Mouse (Mus musculus): Measurements from ENCODE around the gene Slc35e4.
"Not testable (repeated sequence)": the region's sequence is repeated elsewhere in the genome, so short reads cannot be mapped to it uniquely, and the experiment has no call there.

Gene Slc35e4

DNA sequence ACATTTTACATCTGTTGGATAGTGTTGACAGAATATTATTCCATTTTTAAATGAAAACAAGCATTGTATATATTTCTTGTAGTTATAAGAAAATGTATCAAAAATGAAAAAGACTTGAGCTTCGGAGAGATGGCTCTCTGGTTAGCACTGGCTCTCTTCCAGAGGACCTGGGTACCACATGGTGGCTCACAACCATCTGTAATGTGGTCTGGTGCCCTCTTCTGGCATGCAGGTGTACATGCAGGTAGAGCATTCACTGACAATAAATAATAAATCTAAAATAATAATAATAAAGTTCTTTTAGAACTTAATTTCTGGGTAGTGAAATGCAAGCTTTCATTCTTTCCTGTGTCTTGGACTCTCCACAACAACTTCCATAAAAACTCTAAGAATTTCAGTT lies 4.3 kb upstream of the Slc35e4 start:
- no peak for DNase-seq (ENCODE audit: low read depth, low spot score)

DNA sequence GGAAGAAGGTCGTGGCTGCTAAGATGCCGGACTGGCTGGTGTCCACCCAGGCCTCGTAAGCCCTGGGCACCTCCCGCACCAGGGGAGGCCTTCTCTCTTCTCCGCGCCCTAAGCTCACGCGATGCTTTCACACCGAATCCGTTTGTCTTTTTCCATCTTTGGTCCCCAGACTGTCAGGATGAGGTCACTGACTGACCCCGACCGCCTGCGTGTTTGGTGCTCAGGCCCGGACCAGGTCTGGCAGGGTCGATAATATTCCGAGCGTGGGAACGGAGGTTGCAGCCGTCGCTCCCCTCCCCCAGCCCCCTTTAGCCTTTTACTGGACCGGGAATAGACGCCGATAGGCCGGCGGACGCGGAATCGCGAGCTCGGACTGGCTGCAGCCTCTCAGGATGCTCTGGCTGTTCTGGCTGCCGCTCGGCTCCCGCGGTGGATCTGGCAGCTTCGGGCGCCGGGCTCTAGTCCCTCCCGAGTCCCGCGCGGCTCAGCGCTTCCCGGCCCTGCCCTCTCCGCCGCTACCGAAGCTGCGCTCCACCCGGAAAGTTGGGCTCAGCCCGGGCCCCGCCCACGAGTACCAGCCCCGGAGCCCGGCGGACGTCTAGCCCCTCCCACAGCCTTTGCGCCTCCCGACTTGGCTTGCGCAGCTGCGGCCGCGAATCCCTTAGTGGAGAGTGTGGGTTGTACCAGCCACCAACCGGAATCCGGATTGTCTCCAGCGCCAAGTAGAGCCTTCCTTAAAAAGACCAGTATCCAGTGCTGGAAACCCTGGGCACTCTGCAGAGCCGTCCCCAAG lies 952 bp downstream of the Slc35e4 start:
- DNase-seq (ENCODE audit: low read depth, low spot score) = peak; percentile 81

DNA sequence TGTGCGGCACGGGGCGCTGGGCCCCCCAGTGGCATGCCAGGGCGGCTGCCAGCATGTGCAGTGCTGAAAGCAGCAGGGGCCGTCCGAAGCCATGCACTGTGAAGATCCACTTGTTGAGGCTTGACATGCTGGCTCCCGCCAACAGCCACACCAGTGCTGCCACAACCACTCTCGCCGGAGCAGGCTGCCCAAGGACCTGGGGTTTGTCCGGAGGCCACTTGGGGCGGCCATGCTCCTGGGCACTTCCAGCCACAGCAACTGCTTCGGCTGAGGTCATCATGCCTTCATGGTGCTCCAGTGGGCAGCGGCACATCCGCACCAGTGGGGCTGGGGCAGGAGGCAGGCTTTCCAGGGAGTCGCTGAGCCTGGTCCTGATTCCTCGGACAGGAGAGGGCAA lies 1.6 kb downstream of the Slc35e4 start:
- DNase-seq (ENCODE audit: low read depth, low spot score) = no peak

DNA sequence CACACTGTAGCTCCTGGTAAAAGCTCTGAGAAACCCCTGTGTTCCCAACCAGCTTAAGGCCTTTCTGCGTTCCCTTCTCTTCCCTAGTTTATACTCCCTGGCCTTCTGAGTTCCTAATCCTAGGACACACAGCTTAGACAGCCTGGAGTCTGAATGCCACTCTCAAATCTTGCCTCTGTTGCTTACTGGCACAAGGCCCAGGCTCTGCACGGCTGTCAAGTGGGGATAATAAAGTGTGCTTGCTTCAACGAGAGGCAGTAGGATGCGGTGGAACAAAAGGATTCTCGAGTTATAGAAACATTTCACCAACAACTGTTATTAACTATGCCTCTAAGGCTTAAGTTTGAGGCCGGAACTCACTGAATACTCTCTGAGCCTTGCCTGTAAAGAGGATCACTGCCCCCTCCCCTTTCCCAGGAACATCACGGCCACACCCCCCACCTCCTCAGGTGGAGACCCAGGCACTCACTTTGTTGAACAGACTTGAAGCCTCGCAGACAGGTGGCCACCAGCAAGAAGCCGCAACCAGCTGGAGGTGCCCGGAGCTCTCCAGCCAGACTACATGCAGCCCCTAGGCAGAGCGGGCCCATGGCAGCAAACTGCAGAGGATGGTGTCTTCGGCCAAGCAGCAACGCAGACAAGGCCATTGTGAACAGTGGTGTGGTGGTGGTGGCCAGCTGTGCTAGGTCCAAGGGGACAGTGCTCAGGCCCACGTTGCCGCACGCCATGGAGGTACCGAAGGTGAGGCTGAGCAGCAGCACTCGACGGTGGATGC lies 2.2 kb downstream of the Slc35e4 start:
- no peak for DNase-seq (ENCODE audit: low read depth, low spot score)

DNA sequence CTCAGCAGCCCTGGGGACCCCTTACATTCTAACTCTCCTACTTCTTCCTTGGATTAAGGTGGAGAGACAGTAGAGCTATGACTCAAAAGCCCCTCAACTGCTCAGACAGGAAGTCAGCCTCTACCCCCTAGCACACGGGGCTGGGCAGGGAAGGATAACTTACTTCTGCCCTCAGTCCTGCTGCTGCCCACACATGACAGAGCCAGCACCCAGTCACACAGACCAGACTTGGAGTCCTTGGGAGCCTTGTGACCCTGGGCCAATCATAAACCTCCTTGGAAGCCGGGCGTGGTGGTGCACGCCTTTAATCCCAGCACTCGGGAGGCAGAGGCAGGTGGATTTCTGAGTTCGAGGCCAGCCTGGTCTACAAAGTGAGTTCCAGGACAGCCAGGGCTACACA lies 3.0 kb downstream of the Slc35e4 start:
- not testable (repeated sequence) for DNase-seq (ENCODE audit: low read depth, low spot score)

DNA sequence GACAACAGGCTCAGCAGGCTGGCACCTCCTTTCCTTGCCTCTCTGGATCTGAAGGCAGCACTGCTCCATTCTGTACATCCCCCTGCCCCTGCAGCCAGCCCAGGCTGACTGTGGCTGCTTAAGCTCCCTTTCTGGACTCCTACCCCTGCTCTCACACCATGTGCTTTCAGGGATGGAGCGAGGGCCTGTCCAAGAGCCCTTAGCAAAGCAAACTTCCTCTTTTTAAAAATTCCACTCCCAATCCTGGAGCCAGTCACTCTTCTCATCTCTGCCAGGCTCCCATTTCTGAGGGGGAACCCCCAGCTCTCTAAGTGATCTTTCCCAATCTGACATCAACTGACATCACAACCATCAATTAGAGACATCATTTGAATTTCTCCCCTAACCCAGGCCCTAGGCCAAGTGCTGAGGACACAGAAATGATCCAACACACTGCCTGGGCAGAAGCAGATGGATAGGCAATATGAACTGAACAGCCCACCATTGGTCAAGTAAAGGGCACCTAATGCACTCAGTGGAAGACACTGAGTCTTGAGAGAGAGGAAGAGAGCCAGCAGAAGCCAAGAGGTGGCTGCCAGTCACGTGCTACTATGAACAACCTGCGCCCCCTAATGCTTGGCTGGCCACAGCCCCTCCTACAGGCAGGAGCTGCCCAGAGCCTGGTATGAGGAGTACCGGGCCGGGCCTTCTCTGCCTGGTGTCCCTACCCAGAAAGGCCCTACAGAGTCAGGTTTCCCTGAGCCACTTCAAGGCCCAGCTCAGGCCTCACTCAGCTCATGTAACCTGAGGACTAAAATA lies 3.8 kb downstream of the Slc35e4 start:
- DNase-seq (ENCODE audit: low read depth, low spot score) = no peak

DNA sequence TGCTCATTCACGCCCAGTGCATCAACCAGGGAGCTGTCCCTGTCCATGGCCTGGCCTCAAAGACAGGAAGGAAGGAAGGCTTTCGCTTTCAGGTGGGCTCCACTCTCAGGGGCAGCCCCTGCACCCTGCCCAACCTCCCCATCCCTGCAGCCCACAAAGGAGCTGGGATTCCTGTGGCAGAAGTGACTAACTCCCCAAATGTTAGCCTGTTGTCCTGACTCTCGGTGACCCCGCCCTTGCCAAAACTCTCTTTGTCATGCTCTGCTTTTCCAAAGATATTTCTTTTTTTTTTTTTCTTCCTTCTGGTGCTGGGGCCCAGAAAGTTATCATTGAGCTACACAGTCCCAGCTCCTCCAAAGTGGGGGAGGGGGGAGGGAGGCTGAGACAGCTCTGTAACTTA lies 5.2 kb downstream of the Slc35e4 start:
- no peak for DNase-seq (ENCODE audit: low read depth, low spot score)

DNA sequence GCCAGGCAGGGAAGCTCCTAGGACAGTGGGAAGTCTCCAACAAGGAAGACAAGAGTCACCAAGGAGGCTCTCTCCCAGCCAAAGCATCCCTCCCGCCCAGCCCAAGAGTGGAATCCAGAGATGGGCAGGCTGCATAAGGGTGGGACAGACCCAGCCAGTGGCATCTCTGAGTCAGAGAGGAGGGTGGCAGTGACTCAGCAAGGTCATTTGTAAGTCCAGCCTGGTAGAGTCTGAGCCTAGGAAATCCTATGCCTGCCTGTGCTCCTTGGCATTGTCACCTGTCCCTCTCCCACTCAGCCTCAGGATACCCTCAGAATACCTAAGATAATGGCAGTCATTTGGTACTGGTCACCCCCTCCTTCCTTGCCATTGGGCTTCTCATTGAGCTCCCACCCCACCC lies 9.0 kb downstream of the Slc35e4 start:
- DNase-seq (ENCODE audit: low read depth, low spot score) = no peak

DNA sequence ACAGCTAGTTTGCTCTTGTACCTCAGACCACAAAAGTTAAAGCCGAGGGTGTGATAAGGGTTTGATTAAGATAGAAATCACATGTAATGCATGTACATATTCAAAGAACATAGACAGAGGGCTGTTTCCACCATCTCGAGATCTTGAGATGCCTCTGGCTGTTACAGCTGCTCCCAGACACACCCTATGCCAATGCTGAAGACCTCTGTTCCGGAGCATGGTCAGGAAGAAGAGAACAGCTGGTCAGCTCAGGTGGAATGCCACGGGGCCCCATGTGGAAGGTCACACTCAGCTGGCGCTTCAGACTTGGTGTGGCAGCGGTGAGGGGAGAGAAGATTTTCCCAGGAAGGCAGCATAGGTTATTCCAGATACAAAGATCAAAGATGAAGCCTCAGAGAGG lies 9.8 kb downstream of the Slc35e4 start:
- DNase-seq (ENCODE audit: low read depth, low spot score) = no peak

DNA sequence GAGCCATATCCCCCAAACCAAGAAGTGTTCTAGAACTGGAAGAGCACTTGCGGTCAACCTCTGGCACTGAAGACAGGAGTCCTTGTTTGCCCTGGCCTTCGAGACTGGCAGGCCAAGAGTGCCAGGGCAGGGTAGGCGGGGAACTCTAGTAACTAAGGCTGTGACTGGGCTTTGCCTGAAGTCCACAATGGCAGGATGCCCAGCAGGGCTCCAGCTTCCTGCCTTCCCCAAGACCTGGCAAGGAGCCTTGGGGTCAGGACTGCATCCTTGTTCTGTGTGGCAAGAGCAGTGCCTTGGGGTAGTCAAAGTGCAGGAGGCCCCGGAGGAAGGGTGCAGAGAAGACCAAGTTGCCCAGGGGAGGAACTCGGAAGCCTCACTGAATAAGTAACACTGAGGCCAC lies 11.4 kb downstream of the Slc35e4 start:
- no peak for DNase-seq (ENCODE audit: low read depth, low spot score)

DNA sequence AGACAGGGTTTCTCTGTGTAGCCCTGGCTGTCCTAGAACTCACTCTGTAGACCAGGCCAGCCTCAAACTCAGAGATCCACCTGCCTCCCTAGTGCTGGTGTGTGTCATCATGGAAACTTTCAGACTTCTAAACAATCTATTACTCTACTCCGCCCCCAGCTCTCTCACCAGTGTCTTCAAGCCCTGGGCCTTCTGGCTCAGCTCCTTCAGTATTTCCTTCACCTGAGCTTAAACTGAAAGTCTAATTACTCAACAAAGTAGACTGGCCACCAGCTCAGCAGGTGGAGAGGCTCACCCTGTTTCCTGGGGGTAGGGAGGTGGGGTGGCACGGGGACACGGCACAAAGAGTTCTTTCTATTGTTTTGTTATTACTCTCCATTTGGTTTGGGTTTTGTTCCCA lies 11.9 kb downstream of the Slc35e4 start:
- DNase-seq (ENCODE audit: low read depth, low spot score) = no peak

DNA sequence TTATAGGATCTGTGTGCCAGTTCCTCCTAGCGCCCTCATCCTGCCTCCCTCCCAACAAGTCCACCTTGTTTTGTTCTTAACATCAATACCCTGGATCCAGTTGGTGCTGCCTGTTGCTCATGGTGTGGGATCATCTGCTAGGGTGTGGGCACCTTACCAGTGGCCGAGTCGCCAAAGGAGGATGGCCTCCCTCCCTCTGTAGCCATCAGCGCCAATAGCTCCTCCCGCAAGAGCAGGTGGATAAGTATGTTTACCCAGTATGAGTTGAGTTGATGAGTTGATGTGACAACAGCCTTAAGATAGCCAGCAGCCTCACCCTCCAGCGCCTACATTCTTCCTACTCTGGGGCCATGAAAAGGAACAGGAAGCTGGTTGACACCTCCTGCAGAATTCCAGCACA lies 14.2 kb downstream of the Slc35e4 start:
- no peak for DNase-seq (ENCODE audit: low read depth, low spot score)

DNA sequence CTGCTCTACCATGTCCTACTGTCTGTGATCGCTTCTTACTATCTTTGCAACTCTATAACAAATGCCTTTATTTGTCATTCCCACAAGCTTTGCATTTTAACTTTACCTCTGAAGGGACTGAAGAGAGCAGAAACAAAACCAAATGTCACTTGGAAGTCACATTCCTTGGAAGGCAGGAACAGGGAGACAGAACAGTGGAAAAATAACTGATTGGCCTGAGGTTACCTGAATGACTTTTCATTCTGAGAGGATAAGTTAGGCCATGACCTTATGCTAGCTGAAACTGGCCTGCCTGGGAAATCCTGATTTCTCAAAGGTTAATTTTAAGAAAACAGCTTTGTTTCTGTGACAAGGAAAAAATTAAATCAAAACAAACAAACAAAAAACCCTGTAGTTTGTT lies 18.5 kb downstream of the Slc35e4 start:
- no peak for DNase-seq (ENCODE audit: low read depth, low spot score)

DNA sequence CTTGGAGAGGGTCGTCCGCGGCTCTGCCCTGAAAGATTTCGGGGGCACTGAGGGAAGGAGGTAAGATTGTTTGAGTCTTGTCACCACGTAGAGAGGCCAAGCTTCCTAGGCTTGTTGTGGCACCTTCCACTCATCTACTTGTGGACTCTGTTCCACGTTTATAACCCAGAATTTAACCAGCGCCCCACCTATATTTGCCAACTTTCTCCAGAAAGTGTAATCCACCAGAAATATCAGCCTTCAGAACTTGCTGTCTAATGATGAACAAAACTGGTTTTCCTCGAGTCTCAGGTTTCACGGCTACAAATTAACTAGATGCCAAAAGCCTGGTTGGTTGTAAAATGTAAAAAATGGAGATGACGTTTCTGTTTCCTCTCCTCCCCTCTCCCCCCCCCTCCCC lies 19.0 kb downstream of the Slc35e4 start:
- no peak for DNase-seq (ENCODE audit: low read depth, low spot score)

DNA sequence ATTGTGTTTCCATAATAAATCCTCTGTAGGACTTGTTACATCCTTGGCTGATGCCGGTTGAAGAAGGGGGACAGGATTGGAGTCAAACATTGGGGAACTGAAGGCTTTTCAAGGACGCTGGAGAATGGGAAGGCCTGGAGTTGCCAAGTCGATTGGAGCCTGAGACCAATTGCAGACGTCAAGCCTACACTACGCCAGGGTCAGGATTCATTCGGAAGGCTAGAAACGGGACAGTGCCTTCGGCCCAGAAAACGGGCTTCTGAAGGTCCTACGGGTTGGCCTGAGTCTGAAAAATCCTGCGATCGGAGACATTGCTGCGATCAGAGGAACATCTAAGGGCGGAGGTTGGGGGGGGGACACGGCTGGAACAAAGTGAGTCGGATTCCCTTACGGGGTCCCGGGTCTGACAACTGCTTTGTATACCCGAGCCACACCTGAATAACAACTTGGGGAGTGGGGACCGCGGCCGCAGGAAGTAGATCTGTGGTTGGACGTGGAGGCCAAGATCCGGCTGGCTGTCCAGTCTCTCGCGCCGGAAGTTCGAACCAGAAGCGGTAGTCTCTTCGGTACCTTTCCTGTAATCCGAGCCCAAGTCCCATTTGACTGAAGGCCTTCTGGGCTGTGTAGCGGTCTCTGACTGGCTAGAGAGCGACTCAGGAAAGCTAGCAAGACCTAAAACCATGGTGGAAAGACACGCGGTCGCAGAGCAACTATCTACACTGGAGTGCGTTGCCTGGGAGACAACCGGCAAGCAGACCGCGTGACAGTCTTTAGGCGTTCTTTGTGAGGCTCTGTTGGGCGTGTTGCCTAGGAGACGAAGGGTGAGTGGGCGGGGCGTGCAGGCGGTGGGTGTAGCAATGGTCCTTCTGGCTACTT lies 19.8 kb downstream of the Slc35e4 start, which contains the start of the genes 4921536K21Rik and Dusp18:
Gene 4921536K21Rik, minus strand, starts transcription at position 693 of the 876 bp plus-strand sequence.
Gene Dusp18, plus strand, starts transcription at position 835 of the 876 bp plus-strand sequence.
- DNase-seq (ENCODE audit: low read depth, low spot score) = peak; percentile 91

DNA sequence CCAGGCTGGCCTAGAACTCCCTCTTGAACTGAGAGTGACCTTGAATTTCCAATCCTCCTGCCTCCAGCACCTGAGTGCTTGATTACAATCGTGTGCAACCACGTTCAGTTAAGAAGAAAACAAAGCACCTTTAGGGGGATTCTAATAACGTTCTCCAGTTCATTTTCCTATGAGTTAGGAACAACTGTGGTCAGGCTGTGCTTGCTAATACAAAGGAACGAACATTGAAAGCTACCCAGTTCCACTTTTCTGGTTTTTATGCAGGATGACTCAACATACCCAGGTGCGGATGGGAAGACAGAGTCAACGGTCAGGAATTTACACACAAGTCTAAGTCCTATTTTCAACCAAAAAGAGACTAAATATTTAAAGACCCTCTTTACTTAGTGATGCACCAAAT lies 20.5 kb downstream of the Slc35e4 start:
- DNase-seq (ENCODE audit: low read depth, low spot score) = no peak

DNA sequence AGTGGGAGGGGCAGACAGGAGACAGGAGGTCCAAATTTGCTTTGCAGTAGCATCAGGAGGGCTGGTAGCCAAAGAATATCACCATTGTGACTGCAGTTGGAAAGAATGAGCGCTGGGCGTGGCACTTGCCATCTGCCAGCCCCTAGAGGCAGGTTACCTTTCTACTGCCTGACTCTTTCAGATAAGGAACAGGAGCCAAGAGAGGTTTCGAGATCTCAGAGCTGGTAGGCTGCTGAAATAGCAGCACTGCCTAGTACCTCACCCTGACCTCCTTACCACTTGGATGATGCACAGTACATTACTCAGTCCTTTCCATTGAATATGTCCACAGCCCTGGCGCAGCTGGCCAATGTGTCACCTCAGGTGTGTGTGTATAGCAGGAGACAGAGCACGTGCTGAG lies 27.1 kb downstream of the Slc35e4 start:
- DNase-seq (ENCODE audit: low read depth, low spot score) = no peak

DNA sequence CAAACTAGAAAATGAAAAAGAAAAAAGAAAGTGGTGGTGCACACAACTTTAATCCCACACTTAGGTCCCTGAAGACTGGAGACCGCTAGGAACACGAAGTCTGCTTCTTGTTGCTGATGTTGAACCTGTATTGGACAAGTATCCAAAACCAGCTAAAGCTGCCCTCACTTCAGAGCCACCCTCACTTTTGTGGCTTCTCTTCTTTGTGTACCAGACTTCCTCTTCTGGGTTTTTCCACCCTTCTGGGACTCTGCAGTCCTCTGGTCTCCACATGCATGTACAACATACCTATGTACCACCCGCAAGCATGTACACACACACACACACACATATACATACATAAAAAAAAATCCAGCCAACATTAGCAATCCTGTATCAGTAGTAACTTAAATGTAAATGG lies 30.8 kb downstream of the Slc35e4 start:
- DNase-seq (ENCODE audit: low read depth, low spot score) = no peak

DNA sequence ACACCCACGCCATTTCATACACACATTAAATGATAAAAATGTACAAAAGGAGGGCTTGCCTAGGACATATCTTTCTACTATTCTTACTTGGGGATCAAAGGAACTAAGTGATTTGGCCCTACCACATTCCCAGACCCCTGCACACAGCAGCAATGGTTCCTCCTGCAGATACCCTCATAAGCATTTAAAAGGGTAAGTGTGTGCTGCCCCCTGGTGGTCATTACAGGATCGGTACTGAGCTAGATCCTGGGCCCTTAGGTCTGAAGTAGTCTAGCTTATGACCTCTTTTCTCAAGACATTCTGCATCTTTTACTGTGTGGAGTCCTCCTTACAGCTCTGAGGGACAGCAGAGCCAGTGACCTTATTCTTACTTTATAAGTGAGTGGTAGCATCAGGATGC lies 34.6 kb downstream of the Slc35e4 start:
- DNase-seq (ENCODE audit: low read depth, low spot score) = no peak

DNA sequence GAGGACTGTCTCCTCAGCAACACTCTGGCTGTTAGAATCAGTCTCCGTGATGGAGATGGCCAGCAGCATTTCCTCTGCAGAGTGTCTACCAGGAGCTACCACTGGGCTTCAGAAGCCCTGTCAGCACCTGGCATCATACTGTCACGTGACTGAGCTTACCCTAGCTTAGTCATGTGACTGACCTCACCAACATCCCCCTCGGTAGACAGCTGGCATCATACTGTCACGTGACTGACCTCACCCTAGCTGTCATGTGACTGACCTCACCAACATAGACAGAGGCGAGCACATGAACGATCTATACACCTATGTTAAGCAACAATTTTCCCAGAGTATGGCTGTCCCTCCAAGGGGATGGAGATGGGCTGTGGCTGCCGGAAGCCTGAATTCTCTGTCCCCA lies 35.8 kb downstream of the Slc35e4 start:
- DNase-seq (ENCODE audit: low read depth, low spot score) = no peak

DNA sequence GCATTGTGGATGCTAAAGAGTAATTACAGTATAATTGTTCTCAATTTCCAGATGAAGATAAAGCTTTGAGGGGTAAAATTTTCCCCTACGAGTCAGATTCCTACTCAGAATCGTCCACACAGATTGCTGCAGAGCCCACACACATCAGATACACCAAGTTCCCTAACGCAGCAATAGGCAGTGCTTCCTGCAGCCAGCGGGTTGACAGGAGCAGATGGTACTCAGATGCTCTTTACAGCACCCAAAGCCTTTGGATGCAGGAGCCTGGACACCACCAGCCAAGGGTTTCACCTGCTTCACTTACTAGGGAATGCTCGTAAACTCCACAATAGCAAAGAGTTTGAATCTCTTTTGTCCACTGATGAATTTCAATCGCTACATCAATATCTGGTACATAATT lies 38.0 kb downstream of the Slc35e4 start:
- no peak for DNase-seq (ENCODE audit: low read depth, low spot score)
